In the genomic region with DNA sequence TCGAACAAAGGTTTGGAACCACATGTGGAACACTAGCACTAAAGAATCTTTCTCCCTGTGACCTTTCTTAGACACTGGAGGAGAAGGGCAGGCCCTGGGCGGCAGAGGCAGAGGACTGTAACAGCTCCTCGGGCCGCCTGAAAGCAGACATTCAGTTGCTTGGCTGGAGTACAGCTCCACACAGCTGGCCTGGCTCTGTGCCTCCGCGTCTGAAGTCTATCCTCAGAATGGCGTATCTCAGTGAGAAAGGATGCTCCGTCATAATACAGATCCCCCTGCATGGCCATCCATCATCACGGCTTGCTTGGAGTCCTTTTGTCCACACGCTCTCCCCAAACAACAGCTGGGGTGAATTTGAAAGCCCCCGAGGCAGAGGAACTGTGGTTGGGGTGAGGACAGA, we compare ENCODE assay signal across 8 mouse cellular contexts. TPM values are rescaled to one million over a fixed set of nuclear protein-coding genes. Genes with fewer than 3 reads are reported as not detected.
A peak's percentile ranks its signal among the peaks of the same experiment; 100 is the strongest.
DNase-seq lines count a peak whose midpoint lies in the region; ATAC-seq and TF ChIP-seq lines count a peak whose summit lies in the region.

No protein-coding gene starts in this region.

- no peaks in the 10 kb centered on the region for H3K9me3 ChIP-seq in hindbrain, embryonic 14.5 days (ENCODE audit: control insufficient read depth, low read length)
- H3K9me3 ChIP-seq in midbrain, embryonic 15.5 days = no peaks in the 10 kb centered on the region
- no peaks in the 10 kb centered on the region for H3K9me3 ChIP-seq in stomach, postnatal 0 days (ENCODE audit: control insufficient read depth, low read length)

- H3K4me3 ChIP-seq in hindbrain, embryonic 14.5 days (replicated peaks; ENCODE audit: low read length) = no peak overlapping the region
- no peak overlapping the region for H3K4me3 ChIP-seq in midbrain, embryonic 15.5 days
- no peak overlapping the region for H3K4me3 ChIP-seq in stomach, postnatal 0 days (ENCODE audit: low read depth, low read length)

- H3K27ac ChIP-seq in hindbrain, embryonic 14.5 days = peak overlapping the region; percentile 40
- H3K27ac ChIP-seq in midbrain, embryonic 15.5 days = peak overlapping the region; percentile 3; the same call in 1 of the 2 replicates
- no peak overlapping the region for H3K27ac ChIP-seq in stomach, postnatal 0 days (replicated peaks)

- no peak for TF ChIP-seq CTCF in stomach, postnatal 0 days (IDR thresholded peaks at IDR 0.05; ENCODE audit: low read depth)

- peak; percentile 50 for DNase-seq in 3T3-L1 (ENCODE audit: low read depth, low spot score)
- peak; percentile 35 to 55 for DNase-seq in adrenal gland, postnatal 36 days
- DNase-seq in frontal cortex, postnatal 36 days (ENCODE audit: low spot score in 2 of 2) = peak; percentile 65 to 81
- peak; percentile 82 for DNase-seq in hindbrain, embryonic 14.5 days (ENCODE audit: low spot score)
- DNase-seq in layer of hippocampus, postnatal 14 days (ENCODE audit: low spot score in 2 of 2) = peak; percentile 69 to 85
- DNase-seq in stomach, postnatal 0 days (ENCODE audit: low spot score) = peak; percentile 48
- no peak for DNase-seq in thymus, postnatal 10 days (ENCODE audit: low spot score in 2 of 2)

- WGBS in hindbrain, embryonic 14.5 days = 20% methylated on average over 11 of the region's 11 CpGs
- 56% methylated on average over 11 of the region's 11 CpGs for WGBS in midbrain, embryonic 15.5 days
- WGBS in stomach, postnatal 0 days = 46% methylated on average over 11 of the region's 11 CpGs

- TF ChIP-seq EP300 in stomach, postnatal 0 days (optimal IDR thresholded peaks at IDR 0.05) = no peak

- H3K27me3 ChIP-seq in hindbrain, embryonic 14.5 days (ENCODE audit: control insufficient read depth, insufficient read depth, low read length) = no peaks in the 10 kb centered on the region
- H3K27me3 ChIP-seq in midbrain, embryonic 15.5 days (replicated peaks) = no peaks in the 10 kb centered on the region
- H3K27me3 ChIP-seq in stomach, postnatal 0 days (ENCODE audit: control insufficient read depth, insufficient read depth, low read length) = no peaks in the 10 kb centered on the region

- no peak overlapping the region for H3K9ac ChIP-seq in hindbrain, embryonic 14.5 days
- no peak overlapping the region for H3K9ac ChIP-seq in midbrain, embryonic 15.5 days
- H3K9ac ChIP-seq in stomach, postnatal 0 days (ENCODE audit: low read length) = no peak overlapping the region

- H3K4me1 ChIP-seq in hindbrain, embryonic 14.5 days (replicated peaks; ENCODE audit: control insufficient read depth, insufficient read depth, low read length) = peaks cover 27% of the 10 kb centered on the region
- H3K4me1 ChIP-seq in midbrain, embryonic 15.5 days = peaks cover 16% of the 10 kb centered on the region
- no peaks in the 10 kb centered on the region for H3K4me1 ChIP-seq in stomach, postnatal 0 days (replicated peaks; ENCODE audit: control insufficient read depth, insufficient read depth)

- no peaks in the 10 kb centered on the region for H3K36me3 ChIP-seq in hindbrain, embryonic 14.5 days (replicated peaks; ENCODE audit: control insufficient read depth, insufficient read depth)
- H3K36me3 ChIP-seq in midbrain, embryonic 15.5 days (replicated peaks) = no peaks in the 10 kb centered on the region
- no peaks in the 10 kb centered on the region for H3K36me3 ChIP-seq in stomach, postnatal 0 days (ENCODE audit: control insufficient read depth, insufficient read depth, low read length)

- ATAC-seq in hindbrain, embryonic 14.5 days (ENCODE audit: low FRiP score) = peak; percentile 64
- ATAC-seq in midbrain, embryonic 15.5 days (replicated peaks) = peak; percentile 54; the same call in 1 of the 2 replicates
- peak; percentile 60; the same call in 1 of the 2 replicates for ATAC-seq in stomach, postnatal 0 days (ENCODE audit: low FRiP score, low TSS enrichment)

- no peak overlapping the region for H3K4me2 ChIP-seq in hindbrain, embryonic 14.5 days (replicated peaks)
- H3K4me2 ChIP-seq in midbrain, embryonic 15.5 days = no peak overlapping the region
- no peak overlapping the region for H3K4me2 ChIP-seq in stomach, postnatal 0 days (replicated peaks; ENCODE audit: low read depth)

RNA-seq across cellular contexts. Expression of gene Zfp957, which starts 41.0 kb away (rescaled TPM):
- not detected for total RNA-seq in adrenal gland, postnatal 36 days (2021)
- polyA plus RNA-seq in hindbrain, embryonic 14.5 days (2014; fragmentation: Nextera tagmentation; extraction: Ambion mirVana) = 0.08 TPM in 1 of 2 replicates, not detected in the other
- total RNA-seq in layer of hippocampus, postnatal 14 days (2021) = not detected
- polyA plus RNA-seq in midbrain, embryonic 15.5 days (2015; fragmentation: Nextera tagmentation; extraction: Ambion mirVana) = 0.06 TPM in 1 of 2 replicates, not detected in the other
- polyA plus RNA-seq in stomach, postnatal 0 days (2015; fragmentation: Nextera tagmentation; extraction: Ambion mirVana) = not detected in 2 replicates

Comparison
In these comparisons a context has a peak if more than half of its experiments do, and no peak if none do; other contexts are left out.
1. DNase-seq: peak in 3T3-L1 (single experiment), adrenal gland, postnatal 36 days (2 of 2), frontal cortex, postnatal 36 days (2 of 2), hindbrain, embryonic 14.5 days (single experiment), layer of hippocampus, postnatal 14 days (2 of 2) and stomach, postnatal 0 days (single experiment); none in thymus, postnatal 10 days (0 of 2).
2. Peak in every context shown above with its lines, with median percentiles within 50 percentile points of each other: ATAC-seq.